Comparison of ENCODE assay signal across 25 mouse cellular contexts in genomic region chr11:58570405-58570804, GRCm38 (mm10). TPM values are rescaled to one million over a fixed set of nuclear protein-coding genes. Genes with fewer than 3 reads are reported as not detected.
DNase-seq lines count a peak whose midpoint lies in the region; ATAC-seq lines count a peak whose summit lies in the region.
"Had no signal": no experiment of that assay in that cellular context is flagged by ENCODE, and none has a peak within 500 bp of the region (broad histone marks: within the 10 kb centered on the region; RNA-seq: fewer than 3 reads in every experiment).

Gene Olfr224 (minus strand): TSS chr11:58570553.

- no peak within 1 kb of the TSS for H3K4me3 ChIP-seq in midbrain, embryonic 13.5 days (replicated peaks)
- H3K4me3 ChIP-seq: embryonic facial prominence, embryonic 13.5 days; heart, embryonic 13.5 days; hindbrain, embryonic 13.5 days; layer of hippocampus, adult 2 months had no signal

- H3K9ac ChIP-seq in midbrain, embryonic 13.5 days (replicated peaks) = no peak within 1 kb of the TSS
- H3K9ac ChIP-seq: embryonic facial prominence, embryonic 13.5 days; heart, embryonic 13.5 days; hindbrain, embryonic 13.5 days; liver, postnatal 0 days had no signal

- no peaks in the 10 kb centered on the region for H3K9me3 ChIP-seq in midbrain, embryonic 13.5 days
- H3K9me3 ChIP-seq: embryonic facial prominence, embryonic 13.5 days; heart, embryonic 13.5 days; hindbrain, embryonic 13.5 days had no signal

- intact Hi-C loops in heart, postnatal 10 days (cut with DNase I) = no loop called here

- H3K27me3 ChIP-seq in midbrain, embryonic 13.5 days = no peaks in the 10 kb centered on the region
- H3K27me3 ChIP-seq: embryonic facial prominence, embryonic 13.5 days; heart, embryonic 13.5 days; hindbrain, embryonic 13.5 days had no signal

- no peak within 1 kb of the TSS for H3K4me2 ChIP-seq in midbrain, embryonic 13.5 days (replicated peaks)
- H3K4me2 ChIP-seq: embryonic facial prominence, embryonic 13.5 days; heart, embryonic 13.5 days; hindbrain, embryonic 13.5 days had no signal

- WGBS in midbrain, embryonic 13.5 days = 85% methylated on average over 5 of the region's 5 CpGs

- no peaks in the 10 kb centered on the region for H3K4me1 ChIP-seq in midbrain, embryonic 13.5 days (replicated peaks)
- H3K4me1 ChIP-seq: embryonic facial prominence, embryonic 13.5 days; heart, embryonic 13.5 days; hindbrain, embryonic 13.5 days had no signal

- no peaks in the 10 kb centered on the region for H3K36me3 ChIP-seq in midbrain, embryonic 13.5 days
- H3K36me3 ChIP-seq: embryonic facial prominence, embryonic 13.5 days; heart, embryonic 13.5 days; hindbrain, embryonic 13.5 days had no signal

- ATAC-seq in midbrain, embryonic 13.5 days = no peak
- ATAC-seq: forebrain, embryonic 16.5 days; inflammation-experienced regulatory T-cells, adult 6 months; liver, postnatal 0 days had no signal

- no peak within 1 kb of the TSS for H3K27ac ChIP-seq in midbrain, embryonic 13.5 days
- H3K27ac ChIP-seq: embryonic facial prominence, embryonic 13.5 days; heart, embryonic 13.5 days; hindbrain, embryonic 13.5 days; layer of hippocampus, adult 2 months had no signal

- DNase-seq in adrenal gland, postnatal 10 days = peak; percentile 4
- DNase-seq in adrenal gland, postnatal 36 days = no peak
- DNase-seq in kidney, postnatal 14 days = peak; percentile 15
- DNase-seq in kidney, postnatal 25 days = no peak
- peak; percentile 12 for DNase-seq in gastrocnemius, adult 18-20 months (ENCODE audit: low spot score)
- peak; percentile 27 to 49 for DNase-seq in heart, postnatal 10 days
- no peak for DNase-seq in thymus, postnatal 0 days (ENCODE audit: low spot score)
- DNase-seq: adrenal gland, adult 8-10 months; cerebellum, postnatal 10 days; kidney, adult 2 months; liver, postnatal 0 days; lung, postnatal 4 days; thymus, postnatal 36 days had no signal

RNA-seq across cellular contexts. Expression of gene Olfr224, which starts in this region (rescaled TPM):
- not detected for total RNA-seq in adrenal gland, postnatal 10 days (2021)
- total RNA-seq in adrenal gland, postnatal 36 days (2021) = not detected
- total RNA-seq in gastrocnemius, adult 18-20 months (2021) = not detected
- not detected for total RNA-seq in heart, postnatal 10 days (2021)
- polyA plus RNA-seq in thymus, postnatal 0 days (2015; fragmentation: Nextera tagmentation; extraction: Ambion mirVana) = not detected in 2 replicates
- not detected in 2 replicates for polyA plus RNA-seq in midbrain, embryonic 13.5 days (2015; fragmentation: Nextera tagmentation; extraction: Ambion mirVana)
- total RNA-seq: adrenal gland, adult 8-10 months; layer of hippocampus, adult 2 months; left cerebral cortex, postnatal 36 days; liver, adult 2 months had no signal
- polyA plus RNA-seq: brain, embryonic 14.5 days; embryonic facial prominence, embryonic 13.5 days; forebrain, embryonic 16.5 days; heart, embryonic 13.5 days; hindbrain, embryonic 13.5 days; kidney, adult 2 months; liver, adult 2 months; liver, postnatal 0 days; small intestine, adult 2 months; testis, adult 2 months had no signal

Comparison
In these comparisons a context has a peak if more than half of its experiments do, and no peak if none do; other contexts are left out.
1. Peak in DNase-seq in adrenal gland, postnatal 10 days; RNA of the gene not detected or under 1 TPM.
2. Peak in DNase-seq in gastrocnemius, adult 18-20 months; RNA of the gene not detected or under 1 TPM.
3. Peak in DNase-seq in heart, postnatal 10 days; RNA of the gene not detected or under 1 TPM.